20 mouse cellular contexts compared by ENCODE assay signal in genomic region chr8:82912282-82912681, GRCm38 (mm10). TPM values are rescaled to one million over a fixed set of nuclear protein-coding genes. Genes with fewer than 3 reads are reported as not detected.
A peak's percentile ranks its signal among the peaks of the same experiment; 100 is the strongest.
DNase-seq lines count a peak whose midpoint lies in the region; ATAC-seq lines count a peak whose summit lies in the region.
"Had no signal": no experiment of that assay in that cellular context is flagged by ENCODE, and none has a peak within 500 bp of the region (broad histone marks: within the 10 kb centered on the region; RNA-seq: fewer than 3 reads in every experiment).

No protein-coding gene starts in this region.

- ATAC-seq in megakaryocyte, adult 5-6 weeks (ENCODE audit: poor library complexity, severe bottlenecking) = 0 out of 2 replicates have a peak, but pooled peaks have one; percentile 16
- ATAC-seq: activated CD4-positive, CD25-positive, alpha-beta regulatory T cell, adult 4 months; forebrain, embryonic 13.5 days; forebrain, embryonic 16.5 days; intestine, postnatal 0 days; Patski had no signal

- peak; percentile 35 for DNase-seq in 3T3-L1 (ENCODE audit: low read depth, low spot score)
- peak; percentile 40 for DNase-seq in NIH3T3 (ENCODE audit: low read depth)
- no peak for DNase-seq in gastrocnemius, postnatal 10 days
- DNase-seq in urinary bladder, postnatal 36 days (ENCODE audit: low spot score in 2 of 2) = no peak
- no peak for DNase-seq in kidney, postnatal 25 days
- DNase-seq: adrenal gland, adult 8-10 months; adrenal gland, postnatal 25 days; cerebellum, adult 11-12 months; cerebellum, adult 8-10 months; cerebellum, postnatal 10 days; cerebellum, postnatal 36 days; embryo, embryonic 11 days; gastrocnemius, postnatal 14 days; heart, adult 2 months had no signal

RNA-seq across cellular contexts. Expression of gene Rnf150, which starts 49.1 kb away (rescaled TPM):
- total RNA-seq in megakaryocyte, adult 5-6 weeks (2015) = 2.2 and 4.0 TPM in 2 replicates
- total RNA-seq in megakaryocyte, adult 5-6 weeks (2017) = 1.8 and 2.1 TPM in 2 replicates
- total RNA-seq in gastrocnemius, postnatal 10 days (2021) = 10 to 100 TPM; 15.5 to 17.9 TPM

Comparison
In these comparisons a context has a peak if more than half of its experiments do, and no peak if none do; other contexts are left out.
1. DNase-seq: peak in 3T3-L1 (single experiment) and NIH3T3 (single experiment); none in gastrocnemius, postnatal 10 days (single experiment), urinary bladder, postnatal 36 days (0 of 2) and kidney, postnatal 25 days (0 of 2).